ENCODE assay signal across 33 mouse cellular contexts in the genomic region with DNA sequence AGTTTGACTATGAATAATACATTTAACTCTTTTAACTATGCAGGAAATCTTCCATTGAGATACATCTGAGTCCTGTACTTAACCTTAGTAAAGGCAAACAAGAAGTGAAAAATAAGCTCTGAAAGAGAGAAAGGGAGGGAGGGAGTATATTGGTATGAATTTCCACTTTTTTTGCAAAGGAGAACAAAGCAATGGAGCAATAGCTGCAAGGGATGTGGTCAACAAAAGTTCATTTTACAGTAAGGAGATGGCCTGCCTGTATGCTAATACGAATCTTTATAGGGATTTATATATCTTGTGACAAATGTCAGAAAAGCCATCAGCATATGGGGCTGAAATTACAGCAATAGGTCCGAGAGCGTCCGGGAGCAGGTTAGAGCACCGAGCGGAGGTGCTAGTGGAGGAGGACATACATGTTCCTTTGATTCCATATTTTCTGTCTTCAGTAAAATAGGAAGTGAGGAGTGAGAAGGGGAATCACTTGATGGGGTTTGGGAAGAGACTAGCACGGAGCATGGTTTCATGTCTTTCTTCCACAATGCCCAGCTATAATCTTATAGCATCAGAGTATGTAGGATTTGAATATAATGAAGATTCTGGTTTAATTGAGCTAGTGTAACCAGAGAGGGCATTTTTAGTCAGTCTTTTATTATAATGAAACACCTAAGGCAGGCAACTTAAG.
"Had no signal": no experiment of that assay in that cellular context is flagged by ENCODE, and none has a peak within 500 bp of the region (broad histone marks: within the 10 kb centered on the region; RNA-seq: fewer than 3 reads in every experiment).

No protein-coding gene starts in this region.

- H3K9me3 ChIP-seq: limb, embryonic 10.5 days; limb, embryonic 12.5 days; limb, embryonic 13.5 days; limb, embryonic 15.5 days; liver, embryonic 12.5 days; liver, embryonic 13.5 days; liver, embryonic 15.5 days; lung, embryonic 15.5 days; megakaryocyte, embryonic 14.5 days; midbrain, embryonic 10.5 days; midbrain, embryonic 12.5 days; midbrain, embryonic 13.5 days; midbrain, embryonic 15.5 days; neural tube, embryonic 12.5 days had no signal

- H3K36me3 ChIP-seq: limb, embryonic 10.5 days; limb, embryonic 12.5 days; limb, embryonic 13.5 days; limb, embryonic 15.5 days; liver, embryonic 12.5 days; liver, embryonic 13.5 days; liver, embryonic 15.5 days; lung, embryonic 15.5 days; midbrain, embryonic 10.5 days; midbrain, embryonic 12.5 days; midbrain, embryonic 13.5 days; midbrain, embryonic 15.5 days; neural tube, embryonic 12.5 days had no signal

- H3K4me1 ChIP-seq: limb, embryonic 10.5 days; limb, embryonic 12.5 days; limb, embryonic 13.5 days; limb, embryonic 15.5 days; lung, embryonic 15.5 days; midbrain, embryonic 10.5 days; midbrain, embryonic 12.5 days; midbrain, embryonic 13.5 days; midbrain, embryonic 15.5 days; neural tube, embryonic 12.5 days had no signal

- DNase-seq: left cerebral cortex, postnatal 4 days; liver; liver, embryonic 13.5 days; liver, postnatal 0 days; lung, adult 18-20 months; lung, adult 2 months; lung, embryonic 14.5 days; lung, postnatal 10 days; lung, postnatal 14 days; lung, postnatal 36 days; lung, postnatal 4 days; midbrain, embryonic 14.5 days had no signal

- ATAC-seq: liver, embryonic 12.5 days; liver, postnatal 0 days; lung, postnatal 0 days; midbrain, embryonic 13.5 days; midbrain, embryonic 15.5 days; midbrain, embryonic 16.5 days had no signal

- H3K4me2 ChIP-seq: limb, embryonic 12.5 days; limb, embryonic 13.5 days; limb, embryonic 15.5 days; liver, embryonic 11.5 days; liver, embryonic 12.5 days; liver, embryonic 13.5 days; liver, embryonic 15.5 days; lung, embryonic 14.5 days; lung, embryonic 15.5 days; midbrain, embryonic 11.5 days; midbrain, embryonic 12.5 days; midbrain, embryonic 13.5 days; midbrain, embryonic 15.5 days; neural tube, embryonic 12.5 days had no signal

- H3K4me3 ChIP-seq: left cerebral cortex, adult 2 months; limb, embryonic 10.5 days; limb, embryonic 12.5 days; limb, embryonic 13.5 days; limb, embryonic 15.5 days; liver, embryonic 12.5 days; liver, embryonic 13.5 days; liver, embryonic 15.5 days; lung, embryonic 15.5 days; megakaryocyte, embryonic 14.5 days; midbrain, embryonic 10.5 days; midbrain, embryonic 12.5 days; midbrain, embryonic 13.5 days; midbrain, embryonic 15.5 days; myocyte; neural tube, embryonic 12.5 days had no signal

- H3K9ac ChIP-seq: limb, embryonic 12.5 days; limb, embryonic 13.5 days; limb, embryonic 15.5 days; liver, embryonic 12.5 days; liver, embryonic 13.5 days; liver, embryonic 14.5 days; liver, embryonic 15.5 days; liver, postnatal 0 days; lung, embryonic 14.5 days; lung, embryonic 15.5 days; midbrain, embryonic 12.5 days; midbrain, embryonic 13.5 days; midbrain, embryonic 15.5 days; neural tube, embryonic 12.5 days had no signal

- H3K27ac ChIP-seq: left cerebral cortex, adult 2 months; limb, embryonic 10.5 days; limb, embryonic 12.5 days; limb, embryonic 13.5 days; limb, embryonic 15.5 days; liver, embryonic 12.5 days; liver, embryonic 13.5 days; liver, embryonic 14.5 days; liver, embryonic 15.5 days; lung, embryonic 15.5 days; macrophage; midbrain, embryonic 10.5 days; midbrain, embryonic 12.5 days; midbrain, embryonic 13.5 days; midbrain, embryonic 15.5 days; neural tube, embryonic 12.5 days had no signal

- H3K27me3 ChIP-seq: limb, embryonic 12.5 days; limb, embryonic 13.5 days; limb, embryonic 15.5 days; liver, embryonic 12.5 days; liver, embryonic 13.5 days; liver, embryonic 15.5 days; lung, embryonic 15.5 days; megakaryocyte, embryonic 14.5 days; midbrain, embryonic 12.5 days; midbrain, embryonic 13.5 days; midbrain, embryonic 15.5 days; neural tube, embryonic 12.5 days had no signal
